Mouse (Mus musculus): ENCODE measurements around the gene Dis3.

The Dis3 gene

GRCm38 (mm10) chr14:99099267-99099966, at the start of gene Dis3, which contains the start of gene Pibf1:
TSS of gene Dis3 (minus strand) at chr14:99099770.
TSS of gene Pibf1 (plus strand) at chr14:99099424.
- DNase-seq, result peak; percentile 99

GRCm38 (mm10) chr14:99146841-99147240, 47.3 kb upstream of the Dis3 start:
- DNase-seq, result no peak

GRCm38 (mm10) chr14:99141786-99142633, 42.4 kb upstream of the Dis3 start:
- peak; percentile 74 for DNase-seq

- peak; percentile 40 for DNase-seq
These were observed 40.5 kb upstream of the Dis3 start for GRCm38 (mm10) chr14:99140036-99140435.

- DNase-seq, result no peak
These were observed 36.7 kb upstream of the Dis3 start for GRCm38 (mm10) chr14:99136297-99136696.

GRCm38 (mm10) chr14:99135761-99136160, 36.2 kb upstream of the Dis3 start:
- DNase-seq, result no peak

- no peak for DNase-seq
These were observed 34.5 kb upstream of the Dis3 start for GRCm38 (mm10) chr14:99134048-99134447.

GRCm38 (mm10) chr14:99129050-99129449, 29.5 kb upstream of the Dis3 start:
- DNase-seq, result no peak

- DNase-seq, result no peak
These were observed 27.9 kb upstream of the Dis3 start for GRCm38 (mm10) chr14:99127509-99127908.

GRCm38 (mm10) chr14:99126713-99127112, 27.1 kb upstream of the Dis3 start:
- DNase-seq, result no peak

- no peak for DNase-seq
These were observed 24.5 kb upstream of the Dis3 start for GRCm38 (mm10) chr14:99124076-99124475.

- no peak for DNase-seq
These were observed 22.2 kb upstream of the Dis3 start for GRCm38 (mm10) chr14:99121584-99122339.

- no peak for DNase-seq
These were observed 18.0 kb upstream of the Dis3 start for GRCm38 (mm10) chr14:99117576-99117975.

- DNase-seq, result no peak
These were observed 9.2 kb upstream of the Dis3 start for GRCm38 (mm10) chr14:99108762-99109161.

- DNase-seq, result no peak
These were observed 8.1 kb upstream of the Dis3 start for GRCm38 (mm10) chr14:99107631-99108187.

- no peak for DNase-seq
These were observed 7.1 kb upstream of the Dis3 start for GRCm38 (mm10) chr14:99106671-99107070.

- no peak for DNase-seq
These were observed 5.1 kb upstream of the Dis3 start for GRCm38 (mm10) chr14:99104542-99105123.

GRCm38 (mm10) chr14:99103050-99103449, 3.5 kb upstream of the Dis3 start:
- DNase-seq, result no peak

- no peak for DNase-seq
These were observed 507 bp upstream of the Dis3 start for GRCm38 (mm10) chr14:99099967-99100587.

- DNase-seq, result no peak
These were observed 10.6 kb downstream of the Dis3 start for GRCm38 (mm10) chr14:99088947-99089346.

GRCm38 (mm10) chr14:99071146-99071545, 28.4 kb downstream of the Dis3 start:
- DNase-seq, result no peak

GRCm38 (mm10) chr14:99063091-99063490, 36.5 kb downstream of the Dis3 start:
- no peak for DNase-seq
